8 mouse cellular contexts compared by ENCODE assay signal in the genomic region with DNA sequence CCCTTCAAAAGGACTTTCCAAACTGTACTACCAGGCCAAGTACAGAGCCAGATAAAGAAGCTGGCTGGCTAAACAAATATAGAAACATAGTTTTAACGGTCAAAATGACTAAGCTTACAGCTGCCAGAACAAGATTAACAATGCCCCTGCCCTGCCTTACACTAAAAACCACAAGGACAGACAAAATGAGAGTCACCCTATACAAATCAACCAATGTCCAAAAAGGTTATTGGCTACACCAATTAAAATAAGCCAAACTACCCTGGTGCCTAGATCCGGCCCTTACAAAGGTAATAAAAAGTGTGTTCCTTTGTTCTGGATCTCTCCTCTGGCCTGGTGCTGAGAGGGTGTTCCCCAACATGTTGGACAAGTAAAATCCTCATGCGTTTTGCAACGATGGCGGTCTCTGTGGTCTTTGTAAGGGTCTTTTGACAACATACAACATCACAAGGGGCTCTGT. TPM values are rescaled to one million over a fixed set of nuclear protein-coding genes. Genes with fewer than 3 reads are reported as not detected.
DNase-seq lines count a peak whose midpoint lies in the region; ATAC-seq lines count a peak whose summit lies in the region.

No protein-coding gene starts in this region.

- H3K4me2 ChIP-seq in heart, embryonic 12.5 days: peak overlapping the region; percentile 73
- peak overlapping the region; percentile 63; the same call in 1 of the 2 replicates for H3K4me2 ChIP-seq in forebrain, embryonic 11.5 days (ENCODE audit: low read depth, low read length, severe bottlenecking)
- H3K4me2 ChIP-seq in liver, embryonic 12.5 days: peak overlapping the region; percentile 75

- WGBS in heart, embryonic 12.5 days: 91% methylated on average over 5 of the region's 5 CpGs
- WGBS in forebrain, embryonic 11.5 days: 95% methylated on average over 5 of the region's 5 CpGs
- WGBS in liver, embryonic 12.5 days (ENCODE audit: insufficient replicate concordance): 80% methylated on average over 5 of the region's 5 CpGs

- no peaks in the 10 kb centered on the region for H3K27me3 ChIP-seq in heart, embryonic 12.5 days (replicated peaks)
- H3K27me3 ChIP-seq in forebrain, embryonic 11.5 days (ENCODE audit: control insufficient read depth, insufficient read depth, low read length): no peaks in the 10 kb centered on the region
- no peaks in the 10 kb centered on the region for H3K27me3 ChIP-seq in liver, embryonic 12.5 days (replicated peaks)

- H3K4me3 ChIP-seq in heart, embryonic 12.5 days: peak overlapping the region; percentile 92; the same call in 1 of the 2 replicates
- peak overlapping the region; percentile 60; the same call in 1 of the 2 replicates for H3K4me3 ChIP-seq in forebrain, embryonic 11.5 days (ENCODE audit: low read depth, low read length)
- peak overlapping the region; percentile 75 for H3K4me3 ChIP-seq in liver, embryonic 12.5 days

- no peak overlapping the region for H3K9ac ChIP-seq in heart, embryonic 12.5 days
- peak overlapping the region; percentile 89; the same call in 1 of the 2 replicates for H3K9ac ChIP-seq in forebrain, embryonic 11.5 days (ENCODE audit: low read length)
- no peak overlapping the region for H3K9ac ChIP-seq in liver, embryonic 12.5 days

- intact Hi-C loops in heart, postnatal 25 days (cut with DNase I): loop anchor here (1.0 to 5.0 kb wide), 2 partner anchors 15 to 64 kb away; no protein-coding TSS in a partner anchor

- H3K4me1 ChIP-seq in heart, embryonic 12.5 days (replicated peaks): no peaks in the 10 kb centered on the region
- no peaks in the 10 kb centered on the region for H3K4me1 ChIP-seq in forebrain, embryonic 11.5 days (replicated peaks; ENCODE audit: control insufficient read depth, insufficient read depth, low read length)
- H3K4me1 ChIP-seq in liver, embryonic 12.5 days: peaks cover 13% of the 10 kb centered on the region; the same call in 1 of the 2 replicates

- no peaks in the 10 kb centered on the region; the same call in 1 of the 2 replicates for H3K9me3 ChIP-seq in heart, embryonic 12.5 days (replicated peaks)
- H3K9me3 ChIP-seq in forebrain, embryonic 11.5 days (ENCODE audit: control insufficient read depth, low read length): no peaks in the 10 kb centered on the region
- no peaks in the 10 kb centered on the region for H3K9me3 ChIP-seq in liver, embryonic 12.5 days (replicated peaks)

- H3K36me3 ChIP-seq in heart, embryonic 12.5 days: no peaks in the 10 kb centered on the region
- no peaks in the 10 kb centered on the region for H3K36me3 ChIP-seq in forebrain, embryonic 11.5 days (ENCODE audit: control insufficient read depth, insufficient read depth, low read length)
- H3K36me3 ChIP-seq in liver, embryonic 12.5 days: no peaks in the 10 kb centered on the region

- no peak for DNase-seq in heart, postnatal 25 days (ENCODE audit: low spot score)
- peak; percentile 61 for DNase-seq in 416B (ENCODE audit: low read depth)
- DNase-seq in forebrain, embryonic 11.5 days (ENCODE audit: low spot score): peak; percentile 50
- DNase-seq in gastrocnemius, postnatal 4 days (ENCODE audit: low spot score in 2 of 2): no peak

- H3K27ac ChIP-seq in heart, embryonic 12.5 days (ENCODE audit: poor library complexity, severe bottlenecking): peak overlapping the region; percentile 97; the same call in 1 of the 2 replicates
- peak overlapping the region; percentile 93; the same call in 1 of the 2 replicates for H3K27ac ChIP-seq in forebrain, embryonic 11.5 days (ENCODE audit: low read depth, low read length)
- H3K27ac ChIP-seq in liver, embryonic 12.5 days: no peak overlapping the region

- ATAC-seq in heart, embryonic 12.5 days (ENCODE audit: insufficient number of reproducible peaks, low FRiP score): no peak
- no peak for ATAC-seq in forebrain, embryonic 11.5 days (replicated peaks; ENCODE audit: low FRiP score)
- peak; percentile 8; the same call in 1 of the 2 replicates for ATAC-seq in liver, embryonic 12.5 days
- no peak for ATAC-seq in frontal cortex, adult (ENCODE audit: low TSS enrichment)
- ATAC-seq in cerebellum, adult (ENCODE audit: insufficient number of reproducible peaks, low FRiP score, low TSS enrichment): no peak

RNA-seq across cellular contexts. Expression of a gene that starts 0.6 kb away (rescaled TPM):
- 2.4 and 2.9 TPM in 2 replicates for polyA plus RNA-seq in heart, embryonic 12.5 days (2016; fragmentation: Nextera tagmentation; extraction: Ambion mirVana)
- 1 to 10 TPM; 3.1 to 6.1 TPM for total RNA-seq in heart, postnatal 25 days (2021)
- 9.5 and 9.7 TPM in 2 replicates for polyA plus RNA-seq in forebrain, embryonic 11.5 days (2014; fragmentation: Nextera tagmentation; extraction: Ambion mirVana)
- polyA plus RNA-seq in liver, embryonic 12.5 days (2016; fragmentation: Nextera tagmentation; extraction: Ambion mirVana): 1.1 and 1.4 TPM in 2 replicates
- total RNA-seq in gastrocnemius, postnatal 4 days (2021): 1 to 10 TPM; 3.8 to 4.6 TPM

RNA-seq across cellular contexts. Expression of a gene that starts 0.6 kb away (rescaled TPM):
- 28.1 and 30.1 TPM in 2 replicates for polyA plus RNA-seq in heart, embryonic 12.5 days (2016; fragmentation: Nextera tagmentation; extraction: Ambion mirVana)
- total RNA-seq in heart, postnatal 25 days (2021): 10 to 100 TPM; 22.4 to 28.8 TPM
- 39.6 and 40.5 TPM in 2 replicates for polyA plus RNA-seq in forebrain, embryonic 11.5 days (2014; fragmentation: Nextera tagmentation; extraction: Ambion mirVana)
- polyA plus RNA-seq in liver, embryonic 12.5 days (2016; fragmentation: Nextera tagmentation; extraction: Ambion mirVana): 12.4 and 13.1 TPM in 2 replicates
- total RNA-seq in gastrocnemius, postnatal 4 days (2021): 10 to 100 TPM; 19.0 to 22.6 TPM

RNA-seq across cellular contexts. Expression of a gene that starts 26.0 kb away (rescaled TPM):
- 4.4 and 5.9 TPM in 2 replicates for polyA plus RNA-seq in heart, embryonic 12.5 days (2016; fragmentation: Nextera tagmentation; extraction: Ambion mirVana)
- 1 to 10 TPM; 5.5 to 6.7 TPM for total RNA-seq in heart, postnatal 25 days (2021)
- 5.8 and 6.2 TPM in 2 replicates for polyA plus RNA-seq in forebrain, embryonic 11.5 days (2014; fragmentation: Nextera tagmentation; extraction: Ambion mirVana)
- polyA plus RNA-seq in liver, embryonic 12.5 days (2016; fragmentation: Nextera tagmentation; extraction: Ambion mirVana): 2.0 and 2.5 TPM in 2 replicates
- 1 to 10 TPM; 5.8 to 7.0 TPM for total RNA-seq in gastrocnemius, postnatal 4 days (2021)

RNA-seq across cellular contexts. Expression of a gene that starts 43.0 kb away (rescaled TPM):
- polyA plus RNA-seq in heart, embryonic 12.5 days (2016; fragmentation: Nextera tagmentation; extraction: Ambion mirVana): 14.6 and 14.9 TPM in 2 replicates
- 1 to 10 TPM; 5.5 to 10.0 TPM for total RNA-seq in heart, postnatal 25 days (2021)
- polyA plus RNA-seq in forebrain, embryonic 11.5 days (2014; fragmentation: Nextera tagmentation; extraction: Ambion mirVana): 29.0 and 31.2 TPM in 2 replicates
- polyA plus RNA-seq in liver, embryonic 12.5 days (2016; fragmentation: Nextera tagmentation; extraction: Ambion mirVana): 13.4 and 14.1 TPM in 2 replicates
- 10 to 100 TPM in 1 of 2 experiments, 1 to 10 TPM in 1; 7.5 to 10.2 TPM for total RNA-seq in gastrocnemius, postnatal 4 days (2021)

Comparison
In these comparisons a context has a peak if more than half of its experiments do, and no peak if none do; other contexts are left out.
1. DNase-seq: peak in 416B (single experiment) and forebrain, embryonic 11.5 days (single experiment); none in heart, postnatal 25 days (single experiment) and gastrocnemius, postnatal 4 days (0 of 2).
2. Peak in every context shown above with its lines, with median percentiles within 50 percentile points of each other: H3K4me2 ChIP-seq and H3K4me3 ChIP-seq.